Mouse (Mus musculus) liver, adult (tissue): Measurements from ENCODE around the gene Taar9.
"Not testable (repeated sequence)": the region's sequence is repeated elsewhere in the genome, so short reads cannot be mapped to it uniquely, and the experiment has no call there.

ENCODE experiments used
- GATA4 ChIP-seq: IDR thresholded peaks from 2 replicates; pipeline ENCODE4 v1.6.1; 2014; ENCODE audit warnings: mild to moderate bottlenecking, low read length; ENCODE audit not compliant: insufficient replicate concordance

Taar9 gene

GRCm38 (mm10) chr10:24109434-24109833, at the start of gene Taar9:
Gene Taar9, minus strand, starts transcription at chr10:24109534.
- TF ChIP-seq GATA4 = not testable (repeated sequence)

- TF ChIP-seq GATA4 = no peak
Measured at GRCm38 (mm10) chr10:24158470-24159254, 49.3 kb upstream of the Taar9 start.

GRCm38 (mm10) chr10:24150086-24150485, 40.8 kb upstream of the Taar9 start:
- no peak for TF ChIP-seq GATA4

- no peak for TF ChIP-seq GATA4
Measured at GRCm38 (mm10) chr10:24149135-24149781, 39.9 kb upstream of the Taar9 start, which contains the start of gene Stx7. Gene Stx7, plus strand, starts transcription at chr10:24149302.

GRCm38 (mm10) chr10:24142735-24143134, 33.4 kb upstream of the Taar9 start:
- TF ChIP-seq GATA4 = no peak

GRCm38 (mm10) chr10:24138623-24139261, 29.4 kb upstream of the Taar9 start:
- TF ChIP-seq GATA4 = no peak

- TF ChIP-seq GATA4 = no peak
Measured at GRCm38 (mm10) chr10:24134071-24134645, 24.8 kb upstream of the Taar9 start.

- no peak for TF ChIP-seq GATA4
Measured at GRCm38 (mm10) chr10:24133132-24133531, 23.8 kb upstream of the Taar9 start.

GRCm38 (mm10) chr10:24132273-24132672, 22.9 kb upstream of the Taar9 start:
- TF ChIP-seq GATA4 = no peak

- no peak for TF ChIP-seq GATA4
Measured at GRCm38 (mm10) chr10:24131451-24132262, 22.3 kb upstream of the Taar9 start.

- TF ChIP-seq GATA4 = no peak
Measured at GRCm38 (mm10) chr10:24111116-24111778, 1.9 kb upstream of the Taar9 start.

GRCm38 (mm10) chr10:24108236-24108635, 1.1 kb downstream of the Taar9 start:
- no peak for TF ChIP-seq GATA4

- no peak for TF ChIP-seq GATA4
Measured at GRCm38 (mm10) chr10:24107747-24108146, 1.6 kb downstream of the Taar9 start.

GRCm38 (mm10) chr10:24101812-24102211, 7.5 kb downstream of the Taar9 start, which contains the start of gene Taar8c:
Gene Taar8c, minus strand, starts transcription at chr10:24101912.
- TF ChIP-seq GATA4 = not testable (repeated sequence)
